Mouse (Mus musculus): ENCODE data around the gene Olfr214. TPM values are rescaled to one million over a fixed set of nuclear protein-coding genes. Genes with fewer than 3 reads are reported as not detected.

Olfr214 gene
- polyA plus RNA-seq (2015; fragmentation: Illumina TruSeq; extraction: RNeasy Lipid Tissue Mini Kit (QIAGEN cat#74804); ENCODE audit: insufficient read depth, low replicate concordance) = not detected

GRCm38 (mm10) chr6:116553935-116554334 lies at the start of gene Olfr214:
Gene Olfr214 (plus strand): TSS chr6:116554235.

GRCm38 (mm10) chr6:116506302-116507003 lies 47.6 kb upstream of the Olfr214 start, which contains the start of gene Olfr212:
Gene Olfr212 (plus strand): TSS chr6:116506516.

GRCm38 (mm10) chr6:116538156-116538555 lies 15.9 kb upstream of the Olfr214 start, which contains the start of gene Olfr213:
Gene Olfr213 (plus strand): TSS chr6:116538456.

GRCm38 (mm10) chr6:116550841-116551240 lies 3.2 kb upstream of the Olfr214 start, which contains the start of gene Gm5580:
Gene Gm5580 (plus strand): TSS chr6:116551141.

GRCm38 (mm10) chr6:116584095-116584494 lies 30.1 kb downstream of the Olfr214 start, which contains the start of gene Olfr215:
Gene Olfr215 (minus strand): TSS chr6:116584195.

Other genes starting within 250 kb of the Olfr214 start
- 33.9 TPM for gene March8, start 216.2 kb upstream of the Olfr214 start, polyA plus RNA-seq (2015; fragmentation: Illumina TruSeq; extraction: RNeasy Lipid Tissue Mini Kit (QIAGEN cat#74804); ENCODE audit: insufficient read depth, low replicate concordance)
- gene Alox5, start 93.1 kb upstream of the Olfr214 start, polyA plus RNA-seq (2015; fragmentation: Illumina TruSeq; extraction: RNeasy Lipid Tissue Mini Kit (QIAGEN cat#74804); ENCODE audit: insufficient read depth, low replicate concordance) = 2.6 TPM
- gene Olfr211, start 65.1 kb upstream of the Olfr214 start, polyA plus RNA-seq (2015; fragmentation: Illumina TruSeq; extraction: RNeasy Lipid Tissue Mini Kit (QIAGEN cat#74804); ENCODE audit: insufficient read depth, low replicate concordance) = not detected
- not detected for gene Olfr212, start 47.7 kb upstream of the Olfr214 start, polyA plus RNA-seq (2015; fragmentation: Illumina TruSeq; extraction: RNeasy Lipid Tissue Mini Kit (QIAGEN cat#74804); ENCODE audit: insufficient read depth, low replicate concordance)
- gene Olfr213, start 15.8 kb upstream of the Olfr214 start, polyA plus RNA-seq (2015; fragmentation: Illumina TruSeq; extraction: RNeasy Lipid Tissue Mini Kit (QIAGEN cat#74804); ENCODE audit: insufficient read depth, low replicate concordance) = not detected
- not detected for gene Gm5580, start 3.1 kb upstream of the Olfr214 start, polyA plus RNA-seq (2015; fragmentation: Illumina TruSeq; extraction: RNeasy Lipid Tissue Mini Kit (QIAGEN cat#74804); ENCODE audit: insufficient read depth, low replicate concordance)
- not detected for gene Olfr215, start 30.0 kb downstream of the Olfr214 start, polyA plus RNA-seq (2015; fragmentation: Illumina TruSeq; extraction: RNeasy Lipid Tissue Mini Kit (QIAGEN cat#74804); ENCODE audit: insufficient read depth, low replicate concordance)
- 43.1 TPM for gene Zfp422, start 74.8 kb downstream of the Olfr214 start, polyA plus RNA-seq (2015; fragmentation: Illumina TruSeq; extraction: RNeasy Lipid Tissue Mini Kit (QIAGEN cat#74804); ENCODE audit: insufficient read depth, low replicate concordance)
- gene Depp1, start 96.4 kb downstream of the Olfr214 start, polyA plus RNA-seq (2015; fragmentation: Illumina TruSeq; extraction: RNeasy Lipid Tissue Mini Kit (QIAGEN cat#74804); ENCODE audit: insufficient read depth, low replicate concordance) = 2.1 TPM
- 55.4 TPM for gene Rassf4, start 119.7 kb downstream of the Olfr214 start, polyA plus RNA-seq (2015; fragmentation: Illumina TruSeq; extraction: RNeasy Lipid Tissue Mini Kit (QIAGEN cat#74804); ENCODE audit: insufficient read depth, low replicate concordance)
- gene Tmem72, start 162.7 kb downstream of the Olfr214 start, polyA plus RNA-seq (2015; fragmentation: Illumina TruSeq; extraction: RNeasy Lipid Tissue Mini Kit (QIAGEN cat#74804); ENCODE audit: insufficient read depth, low replicate concordance) = 0.06 TPM